Mouse (Mus musculus) embryonic facial prominence, embryonic 11.5 days (tissue): ENCODE results near the gene Mroh2a. TPM values are rescaled to one million over a fixed set of nuclear protein-coding genes. Genes with fewer than 3 reads are reported as not detected.

Experiments used
- ATAC-seq: fragments of 200-750 bp; cut with Nextera tagmentation; replicated peaks from 2 replicates; pipeline ENCODE4 v1.8.0; 2017; ENCODE audit warnings: low read depth; ENCODE audit not compliant: insufficient number of reproducible peaks, low FRiP score, low TSS enrichment
- DNase-seq: peaks from one replicate; pipeline ENCODE4 v3.0.0-alpha.2; 2015; ENCODE audit warnings: low spot score
- H3K27ac ChIP-seq: fragments of 300-500 bp; sonication (generic); replicated peaks from 2 replicates; pipeline ENCODE4 v1.5.1; 2014; ENCODE audit warnings: mild to moderate bottlenecking, low read depth, low read length, control low read depth
- H3K27me3 ChIP-seq: fragments of 300-500 bp; sonication (generic); 2 replicates; pipeline ENCODE4 v1.6.1; 2014; ENCODE audit warnings: mild to moderate bottlenecking, low read length, moderate library complexity, mixed read lengths; ENCODE audit not compliant: control insufficient read depth, insufficient read depth
- H3K36me3 ChIP-seq: fragments of 300-500 bp; sonication (generic); replicated peaks from 2 replicates; pipeline ENCODE4 v1.6.1; 2014; ENCODE audit warnings: low read depth, mild to moderate bottlenecking, low read length, moderate library complexity, mixed read lengths; ENCODE audit not compliant: control insufficient read depth, insufficient read depth
- H3K4me1 ChIP-seq: fragments of 300-500 bp; sonication (generic); 2 replicates; pipeline ENCODE4 v1.6.1; 2014; ENCODE audit warnings: low read length, mixed read lengths; ENCODE audit not compliant: control insufficient read depth, insufficient read depth
- H3K4me2 ChIP-seq: fragments of 300-500 bp; sonication (generic); 2 replicates; pipeline ENCODE4 v1.6.1; 2014; ENCODE audit warnings: low read depth, mild to moderate bottlenecking, control low read depth, low read length, moderate library complexity
- H3K4me3 ChIP-seq: fragments of 300-500 bp; sonication (generic); 2 replicates; pipeline ENCODE4 v1.5.1; 2014; ENCODE audit warnings: low read depth, low read length, control low read depth
- H3K9ac ChIP-seq: fragments of 300-500 bp; sonication (generic); replicated peaks from 2 replicates; pipeline ENCODE4 v1.6.1; 2014; ENCODE audit warnings: mild to moderate bottlenecking, control low read depth, low read length
- H3K9me3 ChIP-seq: fragments of 300-500 bp; sonication (generic); replicated peaks from 2 replicates; pipeline ENCODE4 v1.6.1; 2016; ENCODE audit warnings: mild to moderate bottlenecking, low read length, inconsistent platforms, mixed read lengths; ENCODE audit not compliant: control insufficient read depth
- WGBS: fragments of 180-500 bp; shearing (Covaris S2); extraction: QIAGEN DNeasy Blood & Tissue Kit; methylation state at CpG from one replicate; pipeline ENCODE4 v1.1.7; 2014; 5-methylcytosine and 5-hydroxymethylcytosine counted together
- polyA plus RNA-seq: library from polyadenylated mRNA; unstranded; fragments of >200 nt; fragmentation: Nextera tagmentation; extraction: Ambion mirVana; gene quantifications from 2 replicates; pipeline ENCODE4 v1.2.1, GENCODE M21; 2014

The Mroh2a gene
- polyA plus RNA-seq, 1 experiment from 2014 or later = 1.00 TPM

- Histone ChIP-seq H3K4me3 (no peak overlapping the region), H3K9ac (no peak overlapping the region), H3K9me3 (peaks cover 69% of the 10 kb centered on the region), H3K27ac (no peak overlapping the region), H3K36me3 (no peaks in the 10 kb centered on the region), H3K4me2 (no peak overlapping the region), H3K4me1 (no peaks in the 10 kb centered on the region), H3K27me3 (no peaks in the 10 kb centered on the region)
- 40% methylated on average over 5 of the region's 5 CpGs for WGBS
- ATAC-seq (0 out of 2 replicates have a peak, but pooled peaks have one; percentile 10), DNase-seq (no peak)
Measured at GRCm38 (mm10) chr1:88300301-88301050, 73.7 kb downstream of the Mroh2a start.

- Histone ChIP-seq H3K27ac (no peak overlapping the region), H3K27me3 (no peaks in the 10 kb centered on the region), H3K36me3 (no peaks in the 10 kb centered on the region), H3K4me3 (no peak overlapping the region), H3K9ac (no peak overlapping the region), H3K4me1 (no peaks in the 10 kb centered on the region), H3K4me2 (no peak overlapping the region), H3K9me3 (peaks cover 68% of the 10 kb centered on the region)
- peak; percentile 39 for DNase-seq
- WGBS = 70% methylated on average over 9 of the region's 9 CpGs
- peak; percentile 14; the same call in 1 of the 2 replicates for ATAC-seq
Measured at GRCm38 (mm10) chr1:88301121-88302014, 74.6 kb downstream of the Mroh2a start.

GRCm38 (mm10) chr1:88302057-88302740, 75.4 kb downstream of the Mroh2a start:
- Histone ChIP-seq H3K27ac (no peak overlapping the region), H3K9me3 (peaks cover 70% of the 10 kb centered on the region), H3K4me1 (no peaks in the 10 kb centered on the region), H3K9ac (no peak overlapping the region), H3K36me3 (no peaks in the 10 kb centered on the region), H3K4me3 (no peak overlapping the region), H3K27me3 (no peaks in the 10 kb centered on the region), H3K4me2 (no peak overlapping the region)
- no peak for ATAC-seq
- WGBS = 63% methylated on average over 14 of the region's 14 CpGs
- DNase-seq = no peak

GRCm38 (mm10) chr1:88303762-88304161, 77.0 kb downstream of the Mroh2a start:
- H3K27ac ChIP-seq = no peak overlapping the region
- H3K9me3 ChIP-seq = peaks cover 71% of the 10 kb centered on the region
- no peaks in the 10 kb centered on the region for H3K4me1 ChIP-seq
- H3K9ac ChIP-seq = no peak overlapping the region
- no peak overlapping the region for H3K4me2 ChIP-seq
- no peaks in the 10 kb centered on the region for H3K27me3 ChIP-seq
- no peak for ATAC-seq
- no peak overlapping the region for H3K4me3 ChIP-seq
- H3K36me3 ChIP-seq = no peaks in the 10 kb centered on the region
- DNase-seq = no peak
- 67% methylated on average over 6 of the region's 6 CpGs for WGBS

- DNase-seq = no peak
- no peaks in the 10 kb centered on the region for H3K36me3 ChIP-seq
- WGBS = 63% methylated on average over 8 of the region's 8 CpGs
- no peak overlapping the region for H3K4me3 ChIP-seq
- H3K4me2 ChIP-seq = no peak overlapping the region
- H3K27me3 ChIP-seq = no peaks in the 10 kb centered on the region
- H3K4me1 ChIP-seq = no peaks in the 10 kb centered on the region
- ATAC-seq = no peak
- H3K27ac ChIP-seq = no peak overlapping the region
- no peak overlapping the region for H3K9ac ChIP-seq
- peaks cover 70% of the 10 kb centered on the region for H3K9me3 ChIP-seq
Measured at GRCm38 (mm10) chr1:88304261-88304985, 77.6 kb downstream of the Mroh2a start.

GRCm38 (mm10) chr1:88305018-88305795, 78.4 kb downstream of the Mroh2a start:
- H3K27ac ChIP-seq = no peak overlapping the region
- H3K36me3 ChIP-seq = no peaks in the 10 kb centered on the region
- H3K4me3 ChIP-seq = no peak overlapping the region
- H3K9me3 ChIP-seq = peaks cover 72% of the 10 kb centered on the region
- no peak overlapping the region for H3K9ac ChIP-seq
- WGBS = 50% methylated on average over 6 of the region's 6 CpGs
- no peaks in the 10 kb centered on the region for H3K4me1 ChIP-seq
- H3K4me2 ChIP-seq = no peak overlapping the region
- ATAC-seq = no peak
- no peak for DNase-seq
- no peaks in the 10 kb centered on the region for H3K27me3 ChIP-seq

- no peak for ATAC-seq
Measured at GRCm38 (mm10) chr1:88306543-88306942, 79.8 kb downstream of the Mroh2a start.

More at GRCm38 (mm10) chr1:88306543-88306942, 79.8 kb downstream of the Mroh2a start:
- H3K9me3 ChIP-seq = peaks cover 58% of the 10 kb centered on the region
- no peak overlapping the region for H3K27ac ChIP-seq
- no peaks in the 10 kb centered on the region for H3K36me3 ChIP-seq
- H3K27me3 ChIP-seq = no peaks in the 10 kb centered on the region
- DNase-seq = peak; percentile 4
- H3K4me1 ChIP-seq = no peaks in the 10 kb centered on the region
- H3K4me2 ChIP-seq = no peak overlapping the region
- no peak overlapping the region for H3K9ac ChIP-seq
- WGBS = 59% methylated on average over 1 of the region's 1 CpGs
- no peak overlapping the region for H3K4me3 ChIP-seq
